Mouse (Mus musculus): ENCODE results near the gene Snap25. TPM values are rescaled to one million over a fixed set of nuclear protein-coding genes. Genes with fewer than 3 reads are reported as not detected.

Snap25 gene
- total RNA-seq, 2 experiments from 2014 or later, result 57.9 to 70.7 TPM

DNA sequence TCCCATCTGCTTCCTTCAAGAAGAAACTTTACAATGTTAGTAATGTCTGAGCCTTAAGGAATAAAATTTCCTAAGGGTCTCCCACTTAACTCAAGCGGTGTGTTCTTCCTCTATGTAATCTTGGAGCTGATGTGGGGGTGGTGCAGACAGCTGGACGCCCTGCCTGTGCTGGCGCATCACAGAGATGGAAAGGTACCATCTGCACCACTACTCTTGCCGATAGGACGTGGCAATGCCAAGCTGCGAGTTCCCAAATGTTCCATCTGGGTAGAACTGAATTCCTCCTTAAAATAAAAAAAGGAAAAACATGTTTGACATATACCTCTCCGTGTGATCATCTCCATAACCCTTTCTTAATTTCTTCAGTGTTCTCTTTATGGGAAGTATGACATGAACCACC lies 89.9 kb downstream of the Snap25 start:
- no peak for DNase-seq (ENCODE audit: low spot score in 2 of 2)

DNA sequence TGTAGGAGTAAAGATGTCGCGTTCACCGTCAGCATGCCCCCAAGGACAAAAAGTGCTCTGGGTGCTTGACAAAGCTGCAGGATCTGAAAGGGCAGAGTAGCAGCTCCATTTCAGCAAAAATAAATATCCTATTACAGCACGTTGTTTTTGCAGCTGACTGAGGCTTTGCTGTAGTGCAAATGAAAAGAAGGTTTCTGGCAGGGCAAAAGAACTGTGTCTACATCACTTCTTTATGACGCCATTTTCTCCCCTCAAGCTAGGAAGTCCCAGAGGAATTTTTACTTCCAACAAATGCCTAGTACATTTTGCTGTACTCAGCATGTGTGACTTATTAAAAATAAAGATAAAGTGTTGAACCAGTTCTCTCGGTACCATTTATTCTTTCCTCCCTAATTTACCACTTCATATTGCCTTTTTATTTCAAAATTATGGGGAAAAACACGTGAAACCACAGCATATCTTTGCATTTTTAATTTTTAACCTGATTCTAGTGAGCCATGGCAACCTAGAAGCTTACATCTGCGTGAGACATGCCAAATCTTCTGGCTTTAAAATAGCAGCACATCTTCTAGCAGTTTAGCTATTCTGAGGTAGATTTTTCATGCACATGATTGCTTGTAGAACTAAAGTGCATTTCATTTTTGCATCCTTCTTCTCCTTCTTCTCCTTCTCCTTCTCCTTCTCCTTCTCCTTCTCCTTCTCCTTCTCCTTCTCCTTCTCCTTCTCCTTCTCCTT lies 94.9 kb downstream of the Snap25 start:
- no peak for DNase-seq (ENCODE audit: low spot score in 2 of 2)

DNA sequence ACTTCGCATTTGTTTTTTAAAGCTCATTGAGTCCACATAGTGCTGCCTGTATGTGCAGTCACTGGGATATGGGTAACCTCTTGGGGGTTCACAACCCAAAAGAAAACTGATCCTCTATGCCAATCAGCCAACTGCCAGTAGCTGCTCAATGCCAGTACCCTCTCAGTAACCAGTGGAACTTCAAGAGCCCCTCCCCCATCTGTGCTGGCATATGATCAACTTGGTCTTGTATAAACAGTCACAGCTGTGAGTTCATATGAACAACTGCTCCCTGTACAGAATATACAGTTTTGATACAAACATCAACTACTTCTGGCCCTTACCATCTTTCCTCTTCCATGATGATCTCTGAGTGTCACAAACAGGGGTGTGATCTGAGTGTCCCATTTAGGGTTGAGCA lies 98.1 kb downstream of the Snap25 start:
- no peak for DNase-seq (ENCODE audit: low spot score in 2 of 2)

DNA sequence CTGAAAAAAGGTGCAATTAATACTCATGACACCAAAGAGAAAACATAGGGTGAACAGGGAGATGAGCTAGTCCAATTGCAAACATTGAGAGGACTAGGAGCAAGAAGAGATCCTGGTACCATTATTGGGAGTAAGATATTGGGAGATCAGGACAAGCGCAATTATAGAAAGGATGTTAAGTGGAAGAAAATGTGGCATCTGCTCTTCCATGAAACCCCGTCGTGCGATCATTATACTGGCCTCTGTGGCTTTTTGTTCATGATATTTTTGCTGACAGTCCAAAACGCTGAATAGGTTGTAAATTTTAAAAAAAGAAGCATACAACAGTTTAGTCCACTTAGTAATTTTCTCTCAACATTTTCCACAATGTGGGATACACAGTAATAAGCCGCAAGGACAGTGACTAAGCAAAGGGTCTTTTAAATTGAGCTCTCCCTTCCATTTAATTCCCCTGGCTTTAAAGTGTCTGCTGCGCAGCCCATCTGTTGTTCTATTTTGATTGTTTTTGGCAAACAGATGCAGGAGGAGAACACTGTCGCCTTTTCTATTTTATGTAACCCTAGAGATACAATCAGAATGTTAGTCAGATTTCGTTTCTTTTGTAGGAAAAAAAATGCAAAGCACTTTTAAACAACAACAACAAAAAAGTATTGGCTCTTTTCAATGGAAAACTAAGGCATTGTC lies 103.6 kb downstream of the Snap25 start:
- DNase-seq (ENCODE audit: low spot score in 2 of 2), result no peak

DNA sequence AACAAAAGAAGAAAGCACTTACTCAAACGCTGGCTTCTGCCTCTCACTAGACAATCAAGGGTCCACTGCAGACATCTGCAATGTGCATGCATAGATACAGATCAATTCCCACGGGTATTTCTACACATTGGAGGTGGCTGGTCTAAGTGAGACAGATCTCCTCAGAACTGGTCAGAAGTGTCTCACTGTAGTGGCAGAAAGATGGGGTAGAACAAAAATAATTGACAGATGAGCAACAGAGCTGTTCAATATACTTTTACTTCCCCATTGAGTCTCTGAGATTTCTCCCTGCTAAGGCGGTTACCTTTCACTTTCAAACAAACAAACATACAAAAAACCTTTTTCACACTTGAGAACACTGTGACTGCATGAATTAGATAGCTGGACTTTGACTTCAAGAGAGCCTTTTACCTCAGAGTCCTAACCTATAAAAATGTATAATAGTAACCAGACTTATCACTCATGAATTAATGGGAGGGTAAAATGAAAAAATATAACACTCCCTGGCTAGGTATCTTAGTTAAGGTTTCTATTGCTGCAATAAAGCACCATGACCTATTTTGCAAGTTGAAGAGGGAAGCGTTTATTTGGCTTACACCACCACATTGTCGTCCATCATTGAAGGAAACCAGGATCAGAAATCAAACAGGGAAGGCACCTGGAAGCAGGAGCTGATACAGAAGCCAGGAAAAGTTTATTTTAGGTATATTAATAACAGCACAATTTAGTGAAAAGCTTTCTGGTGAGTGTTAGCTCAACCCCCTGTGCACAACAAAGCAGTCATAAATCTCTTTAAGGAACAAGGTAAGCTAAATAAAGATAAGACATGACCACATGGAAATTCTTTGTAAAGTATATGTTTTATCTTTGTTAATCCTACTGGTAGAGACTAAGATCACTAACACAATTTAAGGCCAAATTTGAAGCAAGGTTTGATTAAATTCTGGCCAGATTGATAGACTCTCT lies 110.8 kb downstream of the Snap25 start:
- no peak for DNase-seq (ENCODE audit: low spot score in 2 of 2)

DNA sequence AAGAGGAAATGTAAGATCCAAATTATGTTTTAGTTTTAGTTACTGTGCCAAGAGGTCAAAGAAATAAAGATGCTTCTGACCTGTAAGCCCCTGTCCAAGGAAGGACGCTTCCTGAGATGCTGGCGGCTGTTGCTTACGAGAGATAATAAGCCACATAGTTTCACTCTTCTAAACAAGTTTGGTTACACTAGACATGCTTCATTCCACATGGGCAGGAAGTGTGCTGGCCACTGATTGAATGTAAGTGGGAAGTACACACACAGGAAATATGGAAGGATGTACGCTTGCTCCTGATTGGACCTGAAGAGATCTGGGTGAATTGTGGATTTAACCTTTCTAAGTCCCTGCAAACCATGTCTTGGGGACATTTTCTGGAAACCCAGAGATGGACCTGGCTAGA lies 114.4 kb downstream of the Snap25 start:
- DNase-seq (ENCODE audit: low spot score in 2 of 2), result no peak

Other genes with a start within 250 kb of the Snap25 start
- 1 to 10 TPM; 2.4 to 2.7 TPM for gene Ankef1, start 211.5 kb upstream of the Snap25 start, total RNA-seq (2021)
- gene AL731706.2, start 172.2 kb downstream of the Snap25 start, total RNA-seq (2021), result 10 to 100 TPM in 1 of 2 experiments, not detected in 1; 20.2 TPM
- 1 to 10 TPM; 7.4 to 7.6 TPM for gene Slx4ip, start 177.8 kb downstream of the Snap25 start, total RNA-seq (2021)
- gene AL731706.1, start 177.9 kb downstream of the Snap25 start, total RNA-seq (2021), result 10 to 100 TPM in 1 of 2 experiments, 1 to 10 TPM in 1; 9.4 to 12.6 TPM
- gene Mkks, start 177.9 kb downstream of the Snap25 start, total RNA-seq (2021), result 10 to 100 TPM; 13.2 to 18.9 TPM